Mouse (Mus musculus): ENCODE measurements around the gene Npdc1.

GRCm38 (mm10) chr2:25391266-25391665 lies 7.9 kb upstream of the Npdc1 start:
- TF ChIP-seq CTCF (IDR thresholded peaks at IDR 0.05; ENCODE audit: low read depth, low read length) (no peak), POLR2A (IDR thresholded peaks at IDR 0.05; ENCODE audit: borderline replicate concordance, low read depth, low read length) (no peak)
